Mouse (Mus musculus) left cerebral cortex, postnatal 4 days (tissue): Measurements from ENCODE around the gene Cers6. TPM values are rescaled to one million over a fixed set of nuclear protein-coding genes. Genes with fewer than 3 reads are reported as not detected.

ENCODE experiments used
- DNase-seq: peaks from one replicate; pipeline ENCODE4 v3.0.0-alpha.2; 2022
- intact Hi-C: fragments of 180-260 bp; cut with DNase I; formaldehyde crosslinking; loops from one replicate; pipeline ENCODE4 v1.15.1; 2025
- total RNA-seq, 2 experiments: library from RNA; stranded (reverse); gene quantifications; 2 replicates each; pipeline ENCODE4 v1.2.3; 2021

Gene Cers6
- total RNA-seq, 2 experiments from 2014 or later = 78.1 to 87.2 TPM

GRCm38 (mm10) chr2:68956146-68956545 is 94.9 kb downstream of the Cers6 start:
- intact Hi-C loops = no loop called here
- no peak for DNase-seq

GRCm38 (mm10) chr2:68957831-68958230 is 96.6 kb downstream of the Cers6 start:
- intact Hi-C loops = no loop called here
- no peak for DNase-seq

GRCm38 (mm10) chr2:68959573-68959972 is 98.3 kb downstream of the Cers6 start:
- no peak for DNase-seq
- intact Hi-C loops = no loop called here

GRCm38 (mm10) chr2:68960060-68960459 is 98.8 kb downstream of the Cers6 start:
- DNase-seq = no peak
- intact Hi-C loops = no loop called here

- no peak for DNase-seq
- intact Hi-C loops = no loop called here
Measured at GRCm38 (mm10) chr2:68960620-68961019, 99.4 kb downstream of the Cers6 start.

GRCm38 (mm10) chr2:68966360-68966759 is 105.1 kb downstream of the Cers6 start:
- intact Hi-C loops = no loop called here
- DNase-seq = no peak

- no peak for DNase-seq
- intact Hi-C loops = no loop called here
Measured at GRCm38 (mm10) chr2:68968028-68968427, 106.8 kb downstream of the Cers6 start.

- no peak for DNase-seq
- intact Hi-C loops = no loop called here
Measured at GRCm38 (mm10) chr2:68971840-68972239, 110.6 kb downstream of the Cers6 start.

- intact Hi-C loops = no loop called here
- DNase-seq = no peak
Measured at GRCm38 (mm10) chr2:68973753-68974152, 112.5 kb downstream of the Cers6 start.

GRCm38 (mm10) chr2:68975286-68975685 is 114.0 kb downstream of the Cers6 start:
- intact Hi-C loops = no loop called here
- no peak for DNase-seq

- DNase-seq = no peak
- intact Hi-C loops = no loop called here
Measured at GRCm38 (mm10) chr2:68975780-68976179, 114.5 kb downstream of the Cers6 start.

GRCm38 (mm10) chr2:68978244-68978643 is 117.0 kb downstream of the Cers6 start:
- intact Hi-C loops = no loop called here

GRCm38 (mm10) chr2:68978660-68979604 is 117.7 kb downstream of the Cers6 start:
- no peak for DNase-seq
- intact Hi-C loops = no loop called here

More at GRCm38 (mm10) chr2:68978244-68978643, 117.0 kb downstream of the Cers6 start:
- no peak for DNase-seq

- DNase-seq = no peak
- intact Hi-C loops = no loop called here
Measured at GRCm38 (mm10) chr2:68981302-68981701, 120.1 kb downstream of the Cers6 start.

GRCm38 (mm10) chr2:68981756-68982409 is 120.6 kb downstream of the Cers6 start:
- no peak for DNase-seq
- intact Hi-C loops = no loop called here

- no peak for DNase-seq
Measured at GRCm38 (mm10) chr2:68982979-68983378, 121.7 kb downstream of the Cers6 start.

GRCm38 (mm10) chr2:68983431-68983830 is 122.2 kb downstream of the Cers6 start:
- no peak for DNase-seq
- intact Hi-C loops = no loop called here

More at GRCm38 (mm10) chr2:68982979-68983378, 121.7 kb downstream of the Cers6 start:
- intact Hi-C loops = no loop called here

GRCm38 (mm10) chr2:68989117-68989516 is 127.9 kb downstream of the Cers6 start:
- DNase-seq = no peak
- intact Hi-C loops = no loop called here

GRCm38 (mm10) chr2:68992629-68993028 is 131.4 kb downstream of the Cers6 start:
- no peak for DNase-seq
- intact Hi-C loops = no loop called here

- peak; percentile 57 for DNase-seq
- intact Hi-C loops = no loop called here
Measured at GRCm38 (mm10) chr2:68994441-68994840, 133.2 kb downstream of the Cers6 start.

- no peak for DNase-seq
- intact Hi-C loops = no loop called here
Measured at GRCm38 (mm10) chr2:68995723-68996122, 134.5 kb downstream of the Cers6 start.

GRCm38 (mm10) chr2:68996268-68996667 is 135.0 kb downstream of the Cers6 start:
- intact Hi-C loops = no loop called here

More at GRCm38 (mm10) chr2:68996268-68996667, 135.0 kb downstream of the Cers6 start:
- DNase-seq = no peak
